Mouse (Mus musculus) heart, adult 2 months (tissue): ENCODE results near the gene Rab7. TPM values are rescaled to one million over a fixed set of nuclear protein-coding genes. Genes with fewer than 3 reads are reported as not detected.
A peak's percentile ranks its signal among the peaks of the same experiment; 100 is the strongest.
"Not testable (repeated sequence)": the region's sequence is repeated elsewhere in the genome, so short reads cannot be mapped to it uniquely, and the experiment has no call there.

Source experiments
- DNase-seq, 2 experiments: peaks; one replicate each; pipeline ENCODE4 v3.0.0; 2021
- H3K27ac ChIP-seq: fragments of 200-600 bp; 2 replicates; pipeline ENCODE4 v1.8.1; 2022
- H3K27me3 ChIP-seq: fragments of 200-500 bp; 2 replicates; pipeline ENCODE4 v1.6.1; 2012; ENCODE audit warnings: mild to moderate bottlenecking, low read length, inconsistent platforms, mixed read lengths; ENCODE audit not compliant: control insufficient read depth, insufficient read depth
- H3K36me3 ChIP-seq: fragments of 200-500 bp; 2 replicates; pipeline ENCODE4 v1.6.1; 2012; ENCODE audit warnings: low read length, inconsistent platforms; ENCODE audit not compliant: control insufficient read depth, insufficient read depth
- H3K4me1 ChIP-seq: fragments of 200-500 bp; 2 replicates; pipeline ENCODE4 v1.6.1; 2011; ENCODE audit warnings: low read length; ENCODE audit not compliant: control insufficient read depth, insufficient read depth
- H3K4me3 ChIP-seq: fragments of 200-600 bp; 2 replicates; pipeline ENCODE4 v1.8.1; 2022
- H3K79me2 ChIP-seq: fragments of 200-500 bp; replicated peaks from 2 replicates; pipeline ENCODE4 v1.6.1; 2012; ENCODE audit warnings: mild to moderate bottlenecking, inconsistent platforms, low read length, moderate library complexity, mixed read lengths; ENCODE audit not compliant: control insufficient read depth, insufficient read depth
- H3K9ac ChIP-seq: fragments of 200-500 bp; 2 replicates; pipeline ENCODE4 v1.6.1; 2012; ENCODE audit warnings: low read depth, mild to moderate bottlenecking, control low read depth, inconsistent platforms, low read length, mixed read lengths
- CTCF ChIP-seq: fragments of 200-600 bp; IDR thresholded peaks from 2 replicates; pipeline ENCODE4 v1.8.1; 2022; ENCODE audit warnings: antibody characterized with exemption, mild to moderate bottlenecking, moderate library complexity
- EP300 ChIP-seq: fragments of 200-500 bp; IDR thresholded peaks from 2 replicates; pipeline ENCODE4 v1.6.1; 2011; ENCODE audit warnings: low read depth, low read length, control low read depth; ENCODE audit not compliant: insufficient read depth
- POLR2A ChIP-seq: fragments of 200-500 bp; IDR thresholded peaks from 2 replicates; pipeline ENCODE4 v1.6.1; 2011; ENCODE audit warnings: mild to moderate bottlenecking, low read depth, low read length, control low read depth; ENCODE audit not compliant: insufficient read depth
- WGBS: fragments of 180-500 bp; shearing (Covaris S2); methylation state at CpG from one replicate; pipeline ENCODE4 v1.1.7; 2018; 5-methylcytosine and 5-hydroxymethylcytosine counted together
- intact Hi-C: fragments of 180-260 bp; cut with DNase I; formaldehyde crosslinking; loops from one replicate; pipeline ENCODE4 v1.15.1; 2025
- polyA plus RNA-seq: library from polyadenylated mRNA; depleted of rRNA; stranded (reverse); fragments of >200 nt; gene quantifications from 2 replicates; pipeline ENCODE4 v1.2.3, GENCODE M21; 2012
- total RNA-seq, 2 experiments: library from RNA; stranded (reverse); gene quantifications; 2 replicates each; pipeline ENCODE4 v1.2.3; 2021

Gene Rab7
- total and polyA plus RNA-seq, 3 experiments = 212 to 299 (median 271) TPM

DNA sequence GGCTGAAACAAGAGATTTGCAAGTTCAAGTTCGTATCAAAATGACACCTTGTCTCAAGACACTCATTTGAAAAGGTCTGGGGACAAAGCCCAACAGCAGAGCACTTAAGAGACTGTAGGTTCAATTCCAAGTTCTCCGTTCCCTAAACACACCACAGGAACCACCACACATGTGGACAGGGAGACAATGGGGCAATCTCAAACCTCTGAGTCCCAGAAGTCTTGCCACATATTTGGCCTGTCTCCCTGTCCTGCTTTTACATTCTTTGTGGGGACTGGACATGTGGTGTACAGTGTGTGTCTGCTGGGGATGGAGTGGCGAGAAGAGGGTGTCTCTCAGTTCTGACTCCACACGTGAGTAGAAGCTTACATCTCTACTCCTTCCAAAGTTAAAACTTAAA, 35.9 kb downstream of the Rab7 start:
- intact Hi-C loops = no loop called here
- no peaks in the 10 kb centered on the region for H3K79me2 ChIP-seq
- DNase-seq = no peak
- no peak overlapping the region for H3K4me3 ChIP-seq
- TF ChIP-seq CTCF (no peak), EP300 (no peak), POLR2A (no peak)
- no peak overlapping the region for H3K27ac ChIP-seq
- 87% methylated on average over 4 of the region's 4 CpGs for WGBS
- no peak overlapping the region for H3K9ac ChIP-seq
- H3K4me1 ChIP-seq = no peaks in the 10 kb centered on the region
- no peaks in the 10 kb centered on the region for H3K27me3 ChIP-seq
- peaks cover 4% of the 10 kb centered on the region for H3K36me3 ChIP-seq

DNA sequence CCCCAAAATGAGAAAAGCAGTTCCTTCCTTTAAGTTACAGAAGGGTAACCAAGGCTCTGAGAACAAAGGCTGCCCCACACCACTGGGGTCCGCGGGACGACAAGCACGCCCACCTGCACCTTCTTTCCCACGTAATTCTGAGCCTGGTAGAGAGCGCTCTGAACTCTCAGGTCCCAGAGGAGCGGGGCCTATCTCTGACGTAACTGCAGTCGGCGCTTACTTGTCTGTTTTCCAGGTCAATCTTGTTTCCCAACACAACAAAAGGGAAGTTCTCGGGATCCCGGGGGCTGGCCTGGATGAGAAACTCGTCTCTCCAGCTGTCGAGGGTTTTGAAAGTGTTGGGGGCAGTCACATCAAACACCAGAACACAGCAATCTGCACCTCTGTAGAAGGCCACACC, 40.3 kb downstream of the Rab7 start:
- H3K79me2 ChIP-seq, H3K9ac ChIP-seq, DNase-seq, H3K27ac ChIP-seq, H3K4me1 ChIP-seq, H3K4me3 ChIP-seq, H3K27me3 ChIP-seq, intact Hi-C loops, H3K36me3 ChIP-seq: not testable (repeated sequence)
- WGBS = 77% methylated on average over 14 of the region's 14 CpGs

DNA sequence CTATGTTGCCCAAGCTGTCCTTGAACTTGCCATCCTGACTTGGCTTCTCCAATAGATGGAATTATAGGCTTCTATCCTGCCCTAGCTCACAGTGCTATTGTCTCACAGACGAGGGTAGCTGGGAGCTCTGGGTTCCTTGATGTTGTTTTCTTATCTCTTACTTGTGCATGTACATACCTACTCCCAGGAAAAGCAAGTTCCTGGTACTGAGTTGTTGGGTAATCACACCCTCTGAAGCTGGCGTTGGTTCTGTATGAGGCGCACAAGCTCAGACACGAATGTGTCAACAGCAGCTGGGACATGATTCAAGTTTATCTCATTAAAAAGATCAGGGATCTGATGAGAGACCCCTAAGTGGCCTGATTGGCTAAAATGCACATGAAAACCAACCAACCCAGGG, 41.6 kb downstream of the Rab7 start:
- DNase-seq = no peak
- Histone ChIP-seq H3K9ac (no peak overlapping the region), H3K4me1 (no peaks in the 10 kb centered on the region), H3K27ac (no peak overlapping the region), H3K36me3 (no peaks in the 10 kb centered on the region), H3K4me3 (no peak overlapping the region), H3K27me3 (no peaks in the 10 kb centered on the region), H3K79me2 (no peaks in the 10 kb centered on the region)
- 59% methylated on average over 4 of the region's 4 CpGs for WGBS
- TF ChIP-seq EP300 (no peak), CTCF (no peak), POLR2A (no peak)
- intact Hi-C loops = no loop called here

DNA sequence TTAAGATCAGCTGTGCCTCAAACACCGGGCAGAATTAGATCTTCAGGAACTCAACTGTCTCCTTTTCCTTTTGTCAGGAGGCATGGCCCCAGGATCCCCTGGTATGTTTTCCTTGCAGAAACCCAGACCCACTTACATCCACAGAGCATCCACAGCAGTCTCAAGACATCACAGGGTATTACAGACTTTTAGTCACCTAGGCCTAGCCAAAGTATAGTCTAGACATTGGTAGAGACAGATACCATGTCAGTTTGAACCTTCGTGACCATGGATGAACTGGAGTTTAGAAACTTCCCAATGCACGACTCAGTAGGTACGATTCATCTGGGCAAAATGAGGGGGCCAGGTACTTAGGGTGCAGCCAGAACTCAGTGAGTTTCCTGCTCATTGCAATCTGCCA, 46.7 kb downstream of the Rab7 start:
- no peak for TF ChIP-seq CTCF
- TF ChIP-seq EP300 = no peak
- H3K4me1 ChIP-seq = no peaks in the 10 kb centered on the region; the same call in 1 of the 2 replicates
- H3K27ac ChIP-seq = no peak overlapping the region
- no peak for DNase-seq
- H3K27me3 ChIP-seq = no peaks in the 10 kb centered on the region
- no peaks in the 10 kb centered on the region for H3K79me2 ChIP-seq
- no peak overlapping the region for H3K4me3 ChIP-seq
- H3K9ac ChIP-seq = no peak overlapping the region
- no peaks in the 10 kb centered on the region for H3K36me3 ChIP-seq
- 80% methylated on average over 4 of the region's 4 CpGs for WGBS
- intact Hi-C loops = loop anchor here (1.0 to 5.0 kb wide), 2 partner anchors 111 to 234 kb away; partner anchors contain the start of gene Copg1

- no peak overlapping the region for H3K27ac ChIP-seq
- H3K4me1 ChIP-seq = no peaks in the 10 kb centered on the region; the same call in 1 of the 2 replicates
- intact Hi-C loops = loop anchor here (1.0 to 5.0 kb wide), 2 partner anchors 110 to 233 kb away; partner anchors contain the start of gene Copg1
- H3K9ac ChIP-seq = no peak overlapping the region
- H3K36me3 ChIP-seq = no peaks in the 10 kb centered on the region
- TF ChIP-seq CTCF = peak; percentile 88
- 0 out of 2 replicates have a peak, but pooled peaks have one; percentile 45 for TF ChIP-seq EP300
- no peak for TF ChIP-seq POLR2A
- no peaks in the 10 kb centered on the region for H3K79me2 ChIP-seq
- 62% methylated on average over 7 of the region's 7 CpGs for WGBS
- H3K4me3 ChIP-seq = no peak overlapping the region
- DNase-seq = peak; percentile 73 to 83
- no peaks in the 10 kb centered on the region for H3K27me3 ChIP-seq
Measured at GRCm38 (mm10) chr6:87997706-87998265, 47.3 kb downstream of the Rab7 start.

DNA sequence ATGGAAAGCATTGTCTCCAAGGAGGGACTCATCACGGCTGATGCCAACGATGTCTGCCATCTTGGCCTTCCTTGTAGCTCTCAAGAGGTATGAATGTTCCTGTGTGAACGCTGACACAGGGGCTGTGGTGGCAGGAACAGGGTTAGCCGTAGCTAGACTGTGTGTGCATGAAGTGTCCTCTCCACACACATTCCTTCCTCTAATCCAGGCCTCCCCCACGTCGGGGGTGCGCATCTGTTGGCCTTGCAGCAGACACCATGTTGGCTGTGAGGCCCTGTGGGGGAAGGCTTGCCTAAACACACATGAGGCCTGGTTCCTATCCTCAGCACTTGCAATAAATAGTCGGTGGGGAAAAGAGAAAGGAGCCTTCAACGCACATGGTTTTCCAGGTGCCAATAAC, 48.5 kb downstream of the Rab7 start:
- intact Hi-C loops = loop anchor here (5.0 kb wide), 1 partner anchor 109 kb away; the partner anchor contains the start of gene Copg1
- no peak overlapping the region for H3K9ac ChIP-seq
- no peak overlapping the region for H3K27ac ChIP-seq
- no peaks in the 10 kb centered on the region; the same call in 1 of the 2 replicates for H3K4me1 ChIP-seq
- TF ChIP-seq CTCF (no peak), EP300 (no peak), POLR2A (no peak)
- H3K27me3 ChIP-seq = no peaks in the 10 kb centered on the region
- no peak for DNase-seq
- no peak overlapping the region for H3K4me3 ChIP-seq
- no peaks in the 10 kb centered on the region for H3K79me2 ChIP-seq
- H3K36me3 ChIP-seq = no peaks in the 10 kb centered on the region
- WGBS = 70% methylated on average over 9 of the region's 9 CpGs
